Mouse (Mus musculus) forebrain, embryonic 16.5 days (tissue): ENCODE measurements around the gene Wasf2. TPM values are rescaled to one million over a fixed set of nuclear protein-coding genes. Genes with fewer than 3 reads are reported as not detected.

Experiments
- ATAC-seq: fragments of 200-750 bp; cut with Nextera tagmentation; 2 replicates; pipeline ENCODE4 v1.8.0; 2017; ENCODE audit warnings: mild to moderate bottlenecking, moderate library complexity
- H3K27ac ChIP-seq: fragments of 300-500 bp; sonication (generic); 2 replicates; pipeline ENCODE4 v1.5.1; 2014; ENCODE audit warnings: low read length, control low read depth
- H3K27me3 ChIP-seq: fragments of 300-500 bp; sonication (generic); replicated peaks from 2 replicates; pipeline ENCODE4 v1.6.1; 2014; ENCODE audit warnings: low read length; ENCODE audit not compliant: control insufficient read depth, insufficient read depth
- H3K36me3 ChIP-seq: fragments of 300-500 bp; sonication (generic); 2 replicates; pipeline ENCODE4 v1.6.1; 2014; ENCODE audit not compliant: control insufficient read depth, insufficient read depth
- H3K4me1 ChIP-seq: fragments of 300-500 bp; sonication (generic); replicated peaks from 2 replicates; pipeline ENCODE4 v1.6.1; 2014; ENCODE audit warnings: low read length; ENCODE audit not compliant: control insufficient read depth, insufficient read depth
- H3K4me2 ChIP-seq: fragments of 300-500 bp; sonication (generic); 2 replicates; pipeline ENCODE4 v1.6.1; 2014; ENCODE audit warnings: mild to moderate bottlenecking, low read length, control low read depth
- H3K4me3 ChIP-seq: fragments of 300-500 bp; sonication (generic); replicated peaks from 2 replicates; pipeline ENCODE4 v1.5.1; 2014; ENCODE audit warnings: mild to moderate bottlenecking, low read length, control low read depth
- H3K9ac ChIP-seq: fragments of 300-500 bp; sonication (generic); replicated peaks from 2 replicates; pipeline ENCODE4 v1.6.1; 2014; ENCODE audit warnings: low read depth, low read length, control low read depth
- H3K9me3 ChIP-seq: fragments of 300-500 bp; sonication (generic); 2 replicates; pipeline ENCODE4 v1.6.1; 2016; ENCODE audit warnings: low read length; ENCODE audit not compliant: control insufficient read depth
- WGBS: fragments of 180-500 bp; shearing (Covaris S2); extraction: QIAGEN DNeasy Blood & Tissue Kit; methylation state at CpG from one replicate; pipeline ENCODE4 v1.1.7; 2014; 5-methylcytosine and 5-hydroxymethylcytosine counted together
- polyA plus RNA-seq: library from polyadenylated mRNA; unstranded; fragments of >200 nt; fragmentation: Nextera tagmentation; extraction: Ambion mirVana; gene quantifications from 2 replicates; pipeline ENCODE4 v1.2.1, GENCODE M21; 2015

The Wasf2 gene
- polyA plus RNA-seq, 1 experiment from 2014 or later = 27.0 TPM

DNA sequence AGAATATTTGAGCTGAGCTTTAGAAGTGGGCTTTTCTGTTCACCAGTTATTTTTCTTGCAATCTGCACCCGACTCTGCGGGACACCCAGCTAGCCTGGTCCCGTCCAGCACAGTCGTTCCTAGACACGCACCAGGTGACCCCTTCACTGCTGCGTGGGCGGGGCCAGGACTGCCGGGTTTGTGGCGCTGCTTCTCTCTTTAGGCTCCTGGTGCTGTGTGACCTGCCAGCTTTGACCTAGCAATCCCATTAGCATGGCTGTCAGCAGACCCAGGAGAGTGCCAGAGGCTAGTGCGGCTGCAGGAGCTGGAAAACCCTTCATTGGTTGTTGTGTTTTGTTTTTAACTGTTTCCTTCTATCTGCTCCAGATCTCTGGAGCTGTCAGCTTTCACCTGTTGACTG is 59.1 kb downstream of the Wasf2 start:
- Histone ChIP-seq H3K27me3 (no peaks in the 10 kb centered on the region), H3K4me2 (no peak overlapping the region), H3K4me1 (peaks cover 11% of the 10 kb centered on the region), H3K36me3 (peaks cover 30% of the 10 kb centered on the region), H3K27ac (no peak overlapping the region), H3K9me3 (no peaks in the 10 kb centered on the region), H3K4me3 (no peak overlapping the region), H3K9ac (no peak overlapping the region)
- no peak for ATAC-seq
- WGBS = 73% methylated on average over 10 of the region's 10 CpGs

DNA sequence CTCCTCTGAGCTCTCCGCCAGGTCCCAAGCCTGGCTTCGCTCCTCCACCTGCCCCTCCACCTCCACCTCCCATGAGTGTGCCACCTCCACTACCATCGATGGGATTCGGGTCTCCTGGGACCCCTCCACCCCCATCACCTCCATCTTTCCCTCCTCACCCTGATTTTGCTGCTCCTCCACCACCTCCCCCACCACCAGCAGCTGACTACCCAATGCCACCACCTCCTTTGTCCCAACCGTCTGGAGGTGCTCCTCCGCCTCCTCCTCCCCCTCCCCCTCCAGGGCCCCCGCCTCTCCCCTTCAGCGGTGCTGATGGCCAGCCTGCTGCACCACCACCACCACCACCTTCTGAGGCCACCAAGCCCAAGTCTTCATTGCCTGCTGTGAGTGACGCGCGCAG is 64.2 kb downstream of the Wasf2 start:
- no peak overlapping the region for H3K4me2 ChIP-seq
- peaks cover 32% of the 10 kb centered on the region for H3K4me1 ChIP-seq
- H3K27ac ChIP-seq = no peak overlapping the region
- WGBS = 85% methylated on average over 11 of the region's 11 CpGs
- H3K4me3 ChIP-seq = no peak overlapping the region
- ATAC-seq = no peak
- H3K36me3 ChIP-seq = peaks cover 26% of the 10 kb centered on the region
- no peaks in the 10 kb centered on the region for H3K27me3 ChIP-seq
- H3K9me3 ChIP-seq = no peaks in the 10 kb centered on the region
- H3K9ac ChIP-seq = no peak overlapping the region

DNA sequence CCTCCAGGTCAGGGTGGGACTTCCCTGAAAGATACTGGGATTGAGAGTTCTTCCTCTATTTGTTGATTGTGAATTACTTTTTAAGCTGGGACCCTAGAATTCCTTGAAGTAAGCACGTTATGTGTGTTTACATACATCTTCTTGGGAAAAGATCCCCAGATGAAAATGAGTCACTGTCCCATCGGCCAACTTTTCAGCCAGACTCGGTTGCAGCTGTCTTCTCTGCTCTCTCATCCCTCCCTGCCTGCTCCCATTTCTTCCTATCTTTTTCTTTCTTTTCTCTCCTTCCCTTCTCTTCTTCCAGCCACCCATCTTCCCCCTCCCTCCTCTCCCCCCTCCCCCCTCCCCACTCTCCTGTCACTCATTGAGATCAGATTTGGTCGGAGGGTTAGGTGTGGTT is 64.7 kb downstream of the Wasf2 start:
- H3K9me3 ChIP-seq = no peaks in the 10 kb centered on the region
- no peak overlapping the region for H3K4me3 ChIP-seq
- peaks cover 37% of the 10 kb centered on the region for H3K4me1 ChIP-seq
- H3K9ac ChIP-seq = no peak overlapping the region
- H3K27ac ChIP-seq = no peak overlapping the region
- H3K36me3 ChIP-seq = peaks cover 26% of the 10 kb centered on the region
- no peaks in the 10 kb centered on the region for H3K27me3 ChIP-seq
- H3K4me2 ChIP-seq = no peak overlapping the region
- 69% methylated on average over 4 of the region's 4 CpGs for WGBS
- no peak for ATAC-seq

GRCm38 (mm10) chr4:133196136-133196535 is 65.8 kb downstream of the Wasf2 start:
- WGBS = 87% methylated on average over 2 of the region's 2 CpGs
- Histone ChIP-seq H3K4me1 (peaks cover 48% of the 10 kb centered on the region), H3K27ac (peak overlapping the region; percentile 85)

DNA sequence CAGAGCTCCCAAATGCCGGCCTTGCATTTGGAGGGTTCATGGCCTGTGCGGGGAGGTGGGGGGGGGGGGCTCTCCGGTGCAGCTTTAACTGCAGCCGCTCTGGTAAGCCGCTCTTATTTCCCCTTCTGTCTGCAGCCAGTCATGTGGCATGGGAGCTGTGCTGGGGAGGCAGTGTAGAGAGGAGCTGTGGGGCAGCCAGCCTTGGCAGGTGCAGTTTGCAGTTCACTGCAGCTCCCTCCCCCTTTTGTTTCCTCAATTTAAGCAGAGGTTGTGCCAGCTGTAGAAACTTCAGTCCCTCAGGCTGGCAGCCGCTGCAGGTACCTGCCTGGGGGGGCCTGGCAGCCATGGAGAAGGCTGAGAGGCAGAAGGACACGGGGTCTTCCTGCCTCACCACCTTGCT is 66.5 kb downstream of the Wasf2 start:
- no peak overlapping the region for H3K4me3 ChIP-seq
- peak overlapping the region; percentile 36 for H3K9ac ChIP-seq
- peaks cover 11% of the 10 kb centered on the region; the same call in 1 of the 2 replicates for H3K36me3 ChIP-seq
- no peaks in the 10 kb centered on the region for H3K9me3 ChIP-seq
- H3K4me1 ChIP-seq = peaks cover 54% of the 10 kb centered on the region
- no peaks in the 10 kb centered on the region for H3K27me3 ChIP-seq
- 5% methylated on average over 7 of the region's 7 CpGs for WGBS
- H3K27ac ChIP-seq = peak overlapping the region; percentile 85
- peak; percentile 36 for ATAC-seq
- no peak overlapping the region for H3K4me2 ChIP-seq

More at GRCm38 (mm10) chr4:133196136-133196535, 65.8 kb downstream of the Wasf2 start:
- ATAC-seq = no peak
- Histone ChIP-seq H3K9ac (no peak overlapping the region), H3K27me3 (no peaks in the 10 kb centered on the region), H3K36me3 (peaks cover 16% of the 10 kb centered on the region), H3K4me3 (no peak overlapping the region), H3K9me3 (no peaks in the 10 kb centered on the region), H3K4me2 (no peak overlapping the region)

- Histone ChIP-seq H3K27ac (peak overlapping the region; percentile 85), H3K36me3 (peaks cover 8% of the 10 kb centered on the region; the same call in 1 of the 2 replicates), H3K4me3 (no peak overlapping the region), H3K9ac (peak overlapping the region; percentile 36), H3K4me1 (peaks cover 55% of the 10 kb centered on the region), H3K9me3 (no peaks in the 10 kb centered on the region), H3K27me3 (no peaks in the 10 kb centered on the region), H3K4me2 (no peak overlapping the region)
- WGBS = 5% methylated on average over 5 of the region's 5 CpGs
- peak; percentile 8; the same call in 1 of the 2 replicates for ATAC-seq
Observed at GRCm38 (mm10) chr4:133197355-133197754, 67.0 kb downstream of the Wasf2 start.

GRCm38 (mm10) chr4:133197801-133198286 is 67.5 kb downstream of the Wasf2 start:
- peak; percentile 30; the same call in 1 of the 2 replicates for ATAC-seq
- Histone ChIP-seq H3K9me3 (no peaks in the 10 kb centered on the region), H3K4me2 (no peak overlapping the region), H3K36me3 (peaks cover 5% of the 10 kb centered on the region; the same call in 1 of the 2 replicates), H3K27me3 (no peaks in the 10 kb centered on the region), H3K27ac (peak overlapping the region; percentile 85), H3K4me1 (peaks cover 55% of the 10 kb centered on the region), H3K4me3 (no peak overlapping the region), H3K9ac (peak overlapping the region; percentile 36)
- WGBS = 10% methylated on average over 13 of the region's 13 CpGs

DNA sequence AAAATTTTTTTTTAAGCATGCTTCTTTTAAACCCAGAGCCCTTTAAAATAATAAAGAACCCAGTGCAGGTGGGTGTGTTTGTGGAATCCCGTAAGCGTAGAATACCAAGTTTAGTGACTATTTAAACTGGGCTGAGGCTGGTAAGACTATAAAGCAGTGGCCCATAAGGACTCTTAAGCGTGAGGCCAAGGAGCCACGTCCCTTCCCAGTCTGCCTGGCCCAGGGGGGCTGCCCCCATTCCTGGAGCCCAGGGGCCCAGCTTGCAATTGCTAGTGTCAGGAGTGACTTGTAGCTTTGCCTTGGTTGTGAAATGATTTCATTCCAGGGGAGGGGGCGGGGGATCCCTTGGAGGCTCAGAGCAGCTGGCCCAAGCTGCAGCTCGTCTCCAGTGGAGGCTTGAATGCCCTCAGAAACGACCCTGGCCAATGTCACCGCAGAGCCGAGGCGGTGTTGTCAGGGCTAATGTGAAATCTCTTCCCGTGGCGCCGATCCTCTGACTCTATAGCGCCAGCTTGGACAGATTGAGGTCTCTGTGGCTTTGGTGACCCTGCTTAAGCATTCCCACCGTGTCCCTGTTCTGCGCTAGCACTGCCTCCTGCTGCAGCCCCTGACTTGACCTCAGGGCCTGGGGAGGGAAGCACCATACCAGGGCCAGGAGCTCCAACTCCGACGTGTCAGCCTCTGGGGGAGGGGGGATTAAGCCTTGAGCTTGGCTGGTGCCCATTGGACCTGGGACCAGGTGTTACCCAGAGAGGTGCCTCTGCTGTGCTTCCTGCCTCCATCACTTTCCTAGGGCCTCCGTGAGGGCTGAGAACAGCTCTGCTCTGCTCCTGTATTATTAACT is 68.3 kb downstream of the Wasf2 start:
- 20% methylated on average over 19 of the region's 19 CpGs for WGBS
- peaks cover 55% of the 10 kb centered on the region for H3K4me1 ChIP-seq
- peaks cover 5% of the 10 kb centered on the region; the same call in 1 of the 2 replicates for H3K36me3 ChIP-seq
- no peak overlapping the region for H3K4me2 ChIP-seq
- no peak overlapping the region for H3K4me3 ChIP-seq
- H3K9ac ChIP-seq = no peak overlapping the region
- peak overlapping the region; percentile 50; the same call in 1 of the 2 replicates for H3K27ac ChIP-seq
- ATAC-seq = no peak
- H3K27me3 ChIP-seq = no peaks in the 10 kb centered on the region
- H3K9me3 ChIP-seq = no peaks in the 10 kb centered on the region

DNA sequence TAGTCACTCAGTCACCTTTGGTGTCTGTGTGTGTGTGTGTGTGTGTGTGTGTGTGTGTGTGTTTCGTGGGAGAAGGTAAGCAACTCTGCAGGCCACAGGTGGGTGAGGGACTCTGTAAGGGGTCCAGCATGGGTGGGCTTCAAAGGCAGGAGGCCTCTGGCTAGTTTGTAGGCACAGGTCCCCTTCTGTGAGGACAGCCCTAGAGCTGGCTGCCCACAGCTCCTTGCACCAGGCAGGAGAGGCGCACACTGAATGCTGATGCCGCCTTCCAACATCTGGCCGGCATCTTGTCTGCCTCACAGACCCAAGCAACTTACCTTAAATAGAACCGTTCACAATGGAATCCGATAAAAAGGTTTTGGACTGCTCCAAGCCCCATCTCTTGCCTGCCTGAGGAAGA is 69.4 kb downstream of the Wasf2 start:
- no peaks in the 10 kb centered on the region for H3K27me3 ChIP-seq
- 76% methylated on average over 6 of the region's 6 CpGs for WGBS
- no peak overlapping the region for H3K9ac ChIP-seq
- H3K9me3 ChIP-seq = no peaks in the 10 kb centered on the region
- H3K4me2 ChIP-seq = no peak overlapping the region
- no peak overlapping the region for H3K4me3 ChIP-seq
- H3K27ac ChIP-seq = 0 out of 2 replicates have a peak overlapping the region, but pooled peaks have one; percentile 10
- ATAC-seq = no peak
- H3K36me3 ChIP-seq = peaks cover 5% of the 10 kb centered on the region; the same call in 1 of the 2 replicates
- H3K4me1 ChIP-seq = peaks cover 60% of the 10 kb centered on the region
